Mouse (Mus musculus): ENCODE data around the gene Arhgdig. TPM values are rescaled to one million over a fixed set of nuclear protein-coding genes. Genes with fewer than 3 reads are reported as not detected.

Gene Arhgdig
- polyA plus RNA-seq, 1 experiment, result 12.6 TPM

DNA sequence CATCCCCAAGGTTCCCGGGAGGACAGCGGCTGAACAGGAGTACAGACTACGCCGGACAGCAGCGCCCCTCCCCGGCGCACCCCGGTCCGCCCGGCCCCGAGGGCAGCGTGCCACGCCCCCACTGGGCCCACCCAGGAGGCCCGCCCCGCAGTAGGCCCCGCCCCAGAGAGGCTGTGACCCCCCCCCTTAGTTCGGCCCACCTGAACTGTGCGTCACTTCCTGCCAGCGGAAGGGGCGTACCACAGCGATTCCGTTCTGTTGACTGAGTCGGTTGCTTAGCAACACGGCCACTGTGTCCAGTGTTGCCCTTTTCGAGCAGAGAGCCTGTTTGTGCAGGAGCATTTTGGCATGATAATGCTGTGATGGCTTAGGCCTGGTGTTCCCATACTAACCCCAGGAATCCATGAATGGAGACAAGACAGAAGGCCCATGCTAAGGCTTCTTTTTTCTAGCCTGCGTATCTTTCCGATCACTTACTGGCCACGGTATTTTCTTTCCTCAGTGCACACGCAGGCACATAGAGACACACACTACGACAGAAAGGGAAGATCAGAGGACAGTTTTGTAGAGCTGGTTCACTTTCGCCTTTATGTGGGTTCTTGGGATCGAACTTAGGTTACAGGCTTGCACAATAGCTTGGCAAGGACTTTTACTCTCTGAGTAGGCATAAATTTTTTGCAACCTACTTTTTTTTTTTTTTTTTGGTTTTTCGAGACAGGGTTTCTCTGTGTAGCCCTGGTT is 36.7 kb upstream of the Arhgdig start, which contains the start of gene Fam234a:
Gene Fam234a, minus strand, starts transcription at position 142 of the 741 bp plus-strand sequence.
- Histone ChIP-seq H3K36me3 (ENCODE audit: control insufficient read depth, insufficient read depth) (no peaks in the 10 kb centered on the region), H3K4me3 (peak within 1 kb of the TSS; percentile 77), H3K27me3 (ENCODE audit: control insufficient read depth, insufficient read depth, insufficient read length) (no peaks in the 10 kb centered on the region), H3K79me2 (ENCODE audit: control insufficient read depth, insufficient read depth) (peaks cover 3% of the 10 kb centered on the region), H3ac (ENCODE audit: control insufficient read depth, insufficient read length) (peak within 1 kb of the TSS; percentile 60), H3K4me2 (ENCODE audit: low read depth) (peak within 1 kb of the TSS; percentile 99)
- peak in 1 of 3 experiments; percentile 17 for TF ChIP-seq MYOG (IDR thresholded peaks at IDR 0.05; ENCODE audit: control insufficient read depth in 1 of 3, insufficient read depth in 1 of 3, insufficient read length in 2 of 3, low read depth in 2 of 3)
- TF ChIP-seq MAX (IDR thresholded peaks at IDR 0.05; ENCODE audit: low read depth), result no peak
- no peak for TF ChIP-seq USF1 (IDR thresholded peaks at IDR 0.05; ENCODE audit: low read depth)
- peak; percentile 77 for TF ChIP-seq POLR2A (IDR thresholded peaks at IDR 0.05; ENCODE audit: insufficient read length, low read depth)
- peak; percentile 76 for TF ChIP-seq POLR2AphosphoS2 (IDR thresholded peaks at IDR 0.05; ENCODE audit: insufficient read length, low read depth)
- TF ChIP-seq CEBPB (IDR thresholded peaks at IDR 0.05; ENCODE audit: insufficient read depth, poor library complexity, severe bottlenecking), result no peak
- peak in 1 of 3 experiments; percentile 16 for TF ChIP-seq MYOD1 (IDR thresholded peaks at IDR 0.05; ENCODE audit: control insufficient read depth in 1 of 3, insufficient read length in 2 of 3, low read depth in 2 of 3)
- no peak for TF ChIP-seq REST (IDR thresholded peaks at IDR 0.05; ENCODE audit: insufficient read depth, insufficient read length)
- no peak for TF ChIP-seq TCF3 (IDR thresholded peaks at IDR 0.05; ENCODE audit: insufficient read length, low read depth)

DNA sequence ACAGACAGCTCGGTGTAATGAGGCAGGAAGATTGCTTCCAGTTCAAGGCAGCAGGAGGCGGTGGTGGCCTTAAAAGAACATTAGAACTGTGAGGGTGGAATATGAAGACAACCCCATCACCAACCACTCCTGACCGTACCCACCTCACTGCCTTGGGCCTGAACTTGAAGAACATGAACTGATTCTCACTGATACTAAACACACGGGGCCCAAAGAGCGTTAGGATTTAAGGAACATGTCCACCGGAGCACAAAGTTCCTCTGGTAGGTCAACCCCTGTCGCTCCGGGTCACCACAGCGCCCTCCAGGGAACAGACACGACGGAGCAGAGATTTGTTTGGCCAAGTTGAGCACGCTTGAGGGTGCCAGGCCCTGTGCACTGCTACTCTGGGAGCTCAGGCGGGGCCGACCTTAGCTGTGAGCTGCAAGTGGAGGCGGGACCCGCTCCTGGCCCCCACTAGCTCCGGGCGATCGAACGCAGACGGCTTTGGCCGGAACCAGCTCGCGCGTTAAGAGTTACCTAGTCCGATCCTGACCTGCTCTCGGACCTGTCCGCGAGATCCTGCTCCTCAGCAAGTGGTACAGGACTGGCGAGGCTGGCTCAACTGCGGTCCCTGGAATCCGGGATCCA is 36.0 kb upstream of the Arhgdig start:
- Histone ChIP-seq H3K4me2 (ENCODE audit: low read depth) (peak overlapping the region; percentile 77), H3K27me3 (ENCODE audit: control insufficient read depth, insufficient read depth, insufficient read length) (no peaks in the 10 kb centered on the region), H3K79me2 (ENCODE audit: control insufficient read depth, insufficient read depth) (peaks cover 3% of the 10 kb centered on the region), H3K36me3 (ENCODE audit: control insufficient read depth, insufficient read depth) (no peaks in the 10 kb centered on the region), H3K4me3 (peak overlapping the region; percentile 77), H3ac (ENCODE audit: control insufficient read depth, insufficient read length) (peak overlapping the region; percentile 60)
- no peak for TF ChIP-seq MYOD1 (IDR thresholded peaks at IDR 0.05; ENCODE audit: control insufficient read depth in 1 of 3, insufficient read length in 2 of 3, low read depth in 2 of 3)
- no peak for TF ChIP-seq MYOG (IDR thresholded peaks at IDR 0.05; ENCODE audit: control insufficient read depth in 1 of 3, insufficient read depth in 1 of 3, insufficient read length in 2 of 3, low read depth in 2 of 3)
- TF ChIP-seq TCF3 (IDR thresholded peaks at IDR 0.05; ENCODE audit: insufficient read length, low read depth), result no peak
- TF ChIP-seq CEBPB (IDR thresholded peaks at IDR 0.05; ENCODE audit: insufficient read depth, poor library complexity, severe bottlenecking), result no peak
- TF ChIP-seq POLR2A (IDR thresholded peaks at IDR 0.05; ENCODE audit: insufficient read length, low read depth), result no peak
- TF ChIP-seq POLR2AphosphoS2 (IDR thresholded peaks at IDR 0.05; ENCODE audit: insufficient read length, low read depth), result no peak
- no peak for TF ChIP-seq SRF (IDR thresholded peaks at IDR 0.05; ENCODE audit: control insufficient read depth, insufficient read length, low read depth)
- no peak for TF ChIP-seq TCF12 (IDR thresholded peaks at IDR 0.05; ENCODE audit: insufficient read depth, poor library complexity, severe bottlenecking)
- no peak for TF ChIP-seq MAX (IDR thresholded peaks at IDR 0.05; ENCODE audit: low read depth)
- no peak for TF ChIP-seq REST (IDR thresholded peaks at IDR 0.05; ENCODE audit: insufficient read depth, insufficient read length)
- no peak for TF ChIP-seq USF1 (IDR thresholded peaks at IDR 0.05; ENCODE audit: low read depth)
- no peak for TF ChIP-seq E2F4 (IDR thresholded peaks at IDR 0.05; ENCODE audit: insufficient read depth)

DNA sequence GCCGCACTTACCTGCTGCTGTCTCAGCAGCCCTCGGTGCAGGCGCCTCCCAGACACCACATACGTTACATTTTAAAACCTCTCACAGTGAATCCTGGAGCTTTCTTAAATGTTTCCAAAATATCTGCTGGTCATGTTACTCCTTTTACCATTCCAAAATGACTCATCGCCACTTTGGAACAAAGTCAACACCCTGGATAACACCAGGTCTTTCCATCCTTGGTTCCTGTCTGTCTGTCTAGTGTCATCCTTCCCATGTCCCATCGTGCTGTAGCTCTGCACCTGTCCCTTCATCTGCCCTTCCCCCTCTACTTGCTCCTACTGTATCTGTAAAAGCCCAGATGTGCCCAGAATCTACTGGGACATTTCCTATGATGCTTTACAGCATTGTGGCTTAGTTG is 33.4 kb upstream of the Arhgdig start:
- Histone ChIP-seq H3K4me3 (no peak overlapping the region), H3ac (ENCODE audit: control insufficient read depth, insufficient read length) (no peak overlapping the region), H3K79me2 (ENCODE audit: control insufficient read depth, insufficient read depth) (peaks cover 3% of the 10 kb centered on the region), H3K4me2 (ENCODE audit: low read depth) (peak overlapping the region; percentile 72), H3K27me3 (ENCODE audit: control insufficient read depth, insufficient read depth, insufficient read length) (no peaks in the 10 kb centered on the region), H3K36me3 (ENCODE audit: control insufficient read depth, insufficient read depth) (no peaks in the 10 kb centered on the region)
- no peak for TF ChIP-seq TCF3 (IDR thresholded peaks at IDR 0.05; ENCODE audit: insufficient read length, low read depth)
- TF ChIP-seq USF1 (IDR thresholded peaks at IDR 0.05; ENCODE audit: low read depth), result no peak
- peak in 1 of 3 experiments; percentile 18 for TF ChIP-seq MYOG (IDR thresholded peaks at IDR 0.05; ENCODE audit: control insufficient read depth in 1 of 3, insufficient read depth in 1 of 3, insufficient read length in 2 of 3, low read depth in 2 of 3)
- TF ChIP-seq MYOD1 (IDR thresholded peaks at IDR 0.05; ENCODE audit: control insufficient read depth in 1 of 3, insufficient read length in 2 of 3, low read depth in 2 of 3), result peak in 2 of 3 experiments; percentile 9 to 68
- TF ChIP-seq MAX (IDR thresholded peaks at IDR 0.05; ENCODE audit: low read depth), result no peak

DNA sequence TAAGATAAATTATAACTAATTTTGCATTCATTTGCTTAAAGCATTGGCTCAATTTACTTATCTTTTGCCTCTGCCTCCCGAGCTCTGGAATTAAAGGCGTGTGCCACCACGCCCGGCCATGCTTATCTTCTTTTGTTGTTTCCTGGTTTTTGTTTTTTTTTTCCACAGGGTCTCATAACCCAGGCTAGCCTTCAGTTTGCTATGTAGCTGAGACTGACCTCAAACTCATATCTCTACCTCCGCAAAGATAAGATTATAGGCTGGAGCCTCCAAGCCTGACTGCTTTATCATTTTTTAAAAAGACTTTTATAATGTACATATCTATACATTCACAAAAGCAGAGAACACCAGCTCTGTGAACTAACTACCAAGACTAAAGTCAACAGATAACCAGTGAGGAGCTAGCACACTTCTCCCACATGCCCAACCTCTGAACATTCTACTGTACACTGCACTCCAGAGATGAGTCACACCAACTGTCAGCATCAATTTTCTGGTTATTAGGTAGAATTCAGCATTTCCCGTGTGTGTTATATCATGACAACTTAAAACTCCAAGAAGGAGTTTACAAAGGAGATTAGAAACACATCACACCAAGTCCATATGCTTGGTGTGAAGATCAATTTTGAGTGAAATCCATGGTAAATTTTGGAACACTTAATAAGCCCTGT is 32.7 kb upstream of the Arhgdig start:
- Histone ChIP-seq H3K4me3 (no peak overlapping the region), H3K79me2 (ENCODE audit: control insufficient read depth, insufficient read depth) (peaks cover 3% of the 10 kb centered on the region), H3K36me3 (ENCODE audit: control insufficient read depth, insufficient read depth) (no peaks in the 10 kb centered on the region), H3K27me3 (ENCODE audit: control insufficient read depth, insufficient read depth, insufficient read length) (no peaks in the 10 kb centered on the region), H3ac (ENCODE audit: control insufficient read depth, insufficient read length) (no peak overlapping the region), H3K4me2 (ENCODE audit: low read depth) (peak overlapping the region; percentile 72)
- TF ChIP-seq CEBPB (IDR thresholded peaks at IDR 0.05; ENCODE audit: insufficient read depth, poor library complexity, severe bottlenecking), result no peak
- no peak for TF ChIP-seq POLR2A (IDR thresholded peaks at IDR 0.05; ENCODE audit: insufficient read length, low read depth)
- no peak for TF ChIP-seq POLR2AphosphoS2 (IDR thresholded peaks at IDR 0.05; ENCODE audit: insufficient read length, low read depth)
- no peak for TF ChIP-seq SRF (IDR thresholded peaks at IDR 0.05; ENCODE audit: control insufficient read depth, insufficient read length, low read depth)
- no peak for TF ChIP-seq MYOD1 (IDR thresholded peaks at IDR 0.05; ENCODE audit: control insufficient read depth in 1 of 3, insufficient read length in 2 of 3, low read depth in 2 of 3)

Data from myocyte (in vitro differentiated cells).